Mouse (Mus musculus): ENCODE data around the gene Hexim1.

DNA sequence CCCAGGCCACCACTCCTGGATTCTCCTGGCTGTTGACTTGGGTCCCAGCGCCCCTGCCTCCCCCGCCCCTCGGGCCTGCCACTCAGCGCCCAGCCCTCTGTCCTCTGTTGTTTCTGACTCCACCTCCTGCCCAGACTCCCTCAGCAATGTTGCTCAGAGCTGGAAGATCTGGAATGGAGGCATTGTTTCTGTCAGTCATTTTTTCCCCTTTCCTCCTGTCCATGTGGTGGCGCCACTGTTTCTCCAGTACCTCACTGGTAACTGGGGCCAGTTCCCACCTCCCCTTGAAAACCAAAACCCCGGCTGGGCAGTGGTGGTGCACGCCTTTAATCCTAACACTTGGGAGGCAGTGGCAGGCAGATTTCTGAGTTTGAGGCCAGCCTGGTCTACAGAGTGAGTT lies 45.4 kb downstream of the Hexim1 start:
- TF ChIP-seq POLR2A (IDR thresholded peaks at IDR 0.05; ENCODE audit: low read depth, low read length) (no peak), EP300 (IDR thresholded peaks at IDR 0.05; ENCODE audit: low read length) (no peak), CHD1 (IDR thresholded peaks at IDR 0.05; ENCODE audit: low read depth, low read length) (no peak), CTCF (conservative IDR thresholded peaks at IDR 0.05 in 1 of 2, IDR thresholded peaks at IDR 0.05 in 1 of 2; ENCODE audit: low read depth in 2 of 2, low read length in 2 of 2) (peak in 1 of 2 experiments; percentile 58; a peak in 2 of 4 replicates), GABPA (IDR thresholded peaks at IDR 0.05; ENCODE audit: insufficient replicate concordance, low read depth, low read length) (no peak), MYC (IDR thresholded peaks at IDR 0.05; ENCODE audit: low read depth, low read length) (no peak), MAZ (IDR thresholded peaks at IDR 0.05; ENCODE audit: low read depth, low read length) (no peak)

Data from CH12.LX (cell line).